Mouse (Mus musculus) C2C12 (cell line): ENCODE results near the gene Rpl38.

Experiments
- CTCF ChIP-seq: IDR thresholded peaks from one replicate; pipeline ENCODE4 v1.5.1; 2011; ENCODE audit not compliant: control insufficient read depth, insufficient read depth, insufficient read length
- FOSL1 ChIP-seq: IDR thresholded peaks from one replicate; pipeline ENCODE4 v1.8.0; 2011; ENCODE audit warnings: mild to moderate bottlenecking, low read length; ENCODE audit not compliant: poor library complexity, insufficient read depth, severe bottlenecking
- MAX ChIP-seq: IDR thresholded peaks from one replicate; pipeline ENCODE4 v1.6.1; 2011; ENCODE audit warnings: mild to moderate bottlenecking, control low read depth
- MYOD1 ChIP-seq: IDR thresholded peaks from one replicate; pipeline ENCODE4 v1.6.1; 2011; ENCODE audit warnings: low read depth; ENCODE audit not compliant: control insufficient read depth, insufficient read length
- USF1 ChIP-seq: IDR thresholded peaks from one replicate; pipeline ENCODE4 v1.6.1; 2011; ENCODE audit warnings: low read depth, mild to moderate bottlenecking, control low read depth, moderate library complexity

GRCm38 (mm10) chr11:114711861-114712260, 43.5 kb downstream of the Rpl38 start:
- no peak for TF ChIP-seq CTCF
- TF ChIP-seq FOSL1 = no peak
- no peak for TF ChIP-seq USF1
- no peak for TF ChIP-seq MAX
- no peak for TF ChIP-seq MYOD1
